Mouse (Mus musculus): Measurements from ENCODE around the gene Unc5c. TPM values are rescaled to one million over a fixed set of nuclear protein-coding genes. Genes with fewer than 3 reads are reported as not detected.

Unc5c gene
- total RNA-seq, 2 experiments from 2014 or later = 32.3 to 34.7 TPM

GRCm38 (mm10) chr3:141528751-141529150, 63.7 kb downstream of the Unc5c start:
- intact Hi-C loops (cut with DNase I) = no loop called here
- H3K27ac ChIP-seq = no peak overlapping the region
- H3K4me3 ChIP-seq = no peak overlapping the region
- DNase-seq (ENCODE audit: extremely low spot score in 1 of 2, low spot score in 2 of 2) = no peak
- no peak for TF ChIP-seq CTCF (IDR thresholded peaks at IDR 0.05)

- Histone ChIP-seq H3K4me3 (no peak overlapping the region), H3K27ac (no peak overlapping the region)
- intact Hi-C loops (cut with DNase I) = no loop called here
- DNase-seq (ENCODE audit: extremely low spot score in 1 of 2, low spot score in 2 of 2) = no peak
- TF ChIP-seq CTCF (IDR thresholded peaks at IDR 0.05) = no peak
These were observed 64.6 kb downstream of the Unc5c start for GRCm38 (mm10) chr3:141529599-141529998.

- no peak for TF ChIP-seq CTCF (IDR thresholded peaks at IDR 0.05)
- intact Hi-C loops (cut with DNase I) = no loop called here
- no peak for DNase-seq (ENCODE audit: extremely low spot score in 1 of 2, low spot score in 2 of 2)
- H3K4me3 ChIP-seq = no peak overlapping the region
- H3K27ac ChIP-seq = no peak overlapping the region
These were observed 68.8 kb downstream of the Unc5c start for GRCm38 (mm10) chr3:141533861-141534260.

- intact Hi-C loops (cut with DNase I) = no loop called here
These were observed 71.8 kb downstream of the Unc5c start for GRCm38 (mm10) chr3:141536857-141537256.

GRCm38 (mm10) chr3:141538120-141538519, 73.1 kb downstream of the Unc5c start:
- DNase-seq (ENCODE audit: extremely low spot score in 1 of 2, low spot score in 2 of 2) = no peak
- intact Hi-C loops (cut with DNase I) = no loop called here
- TF ChIP-seq CTCF (IDR thresholded peaks at IDR 0.05) = no peak
- Histone ChIP-seq H3K27ac (no peak overlapping the region), H3K4me3 (no peak overlapping the region)

More at GRCm38 (mm10) chr3:141536857-141537256, 71.8 kb downstream of the Unc5c start:
- H3K4me3 ChIP-seq = no peak overlapping the region
- no peak for TF ChIP-seq CTCF (IDR thresholded peaks at IDR 0.05)
- no peak overlapping the region for H3K27ac ChIP-seq
- DNase-seq (ENCODE audit: extremely low spot score in 1 of 2, low spot score in 2 of 2) = no peak

- no peak for TF ChIP-seq CTCF (IDR thresholded peaks at IDR 0.05)
- DNase-seq (ENCODE audit: extremely low spot score in 1 of 2, low spot score in 2 of 2) = no peak
- Histone ChIP-seq H3K27ac (no peak overlapping the region), H3K4me3 (no peak overlapping the region)
- intact Hi-C loops (cut with DNase I) = no loop called here
These were observed 75.7 kb downstream of the Unc5c start for GRCm38 (mm10) chr3:141540749-141541148.

- no peak for TF ChIP-seq CTCF (IDR thresholded peaks at IDR 0.05)
- no peak overlapping the region for H3K4me3 ChIP-seq
- intact Hi-C loops (cut with DNase I) = no loop called here
- H3K27ac ChIP-seq = no peak overlapping the region
- no peak for DNase-seq (ENCODE audit: extremely low spot score in 1 of 2, low spot score in 2 of 2)
These were observed 82.4 kb downstream of the Unc5c start for GRCm38 (mm10) chr3:141547341-141547814.

GRCm38 (mm10) chr3:141549661-141550060, 84.6 kb downstream of the Unc5c start:
- H3K4me3 ChIP-seq = no peak overlapping the region
- no peak overlapping the region; the same call in 1 of the 2 replicates for H3K27ac ChIP-seq
- DNase-seq (ENCODE audit: extremely low spot score in 1 of 2, low spot score in 2 of 2) = no peak
- intact Hi-C loops (cut with DNase I) = no loop called here
- TF ChIP-seq CTCF (IDR thresholded peaks at IDR 0.05) = no peak

- TF ChIP-seq CTCF (IDR thresholded peaks at IDR 0.05) = no peak
These were observed 87.9 kb downstream of the Unc5c start for GRCm38 (mm10) chr3:141552960-141553359.

GRCm38 (mm10) chr3:141557072-141557471, 92.1 kb downstream of the Unc5c start:
- Histone ChIP-seq H3K27ac (no peak overlapping the region), H3K4me3 (no peak overlapping the region)
- DNase-seq (ENCODE audit: extremely low spot score in 1 of 2, low spot score in 2 of 2) = no peak
- intact Hi-C loops (cut with DNase I) = no loop called here
- TF ChIP-seq CTCF (IDR thresholded peaks at IDR 0.05) = no peak

More at GRCm38 (mm10) chr3:141552960-141553359, 87.9 kb downstream of the Unc5c start:
- no peak overlapping the region for H3K4me3 ChIP-seq
- no peak for DNase-seq (ENCODE audit: extremely low spot score in 1 of 2, low spot score in 2 of 2)
- intact Hi-C loops (cut with DNase I) = no loop called here
- no peak overlapping the region for H3K27ac ChIP-seq

GRCm38 (mm10) chr3:141575076-141575688, 110.2 kb downstream of the Unc5c start:
- intact Hi-C loops (cut with DNase I) = no loop called here
- H3K27ac ChIP-seq = no peak overlapping the region
- DNase-seq (ENCODE audit: extremely low spot score in 1 of 2, low spot score in 2 of 2) = no peak
- no peak overlapping the region for H3K4me3 ChIP-seq
- no peak for TF ChIP-seq CTCF (IDR thresholded peaks at IDR 0.05)

GRCm38 (mm10) chr3:141577382-141577781, 112.4 kb downstream of the Unc5c start:
- H3K27ac ChIP-seq = no peak overlapping the region
- intact Hi-C loops (cut with DNase I) = no loop called here
- H3K4me3 ChIP-seq = no peak overlapping the region
- DNase-seq (ENCODE audit: extremely low spot score in 1 of 2, low spot score in 2 of 2) = no peak
- TF ChIP-seq CTCF (IDR thresholded peaks at IDR 0.05) = no peak
